Mouse (Mus musculus) cerebellum, postnatal 10 days (tissue): ENCODE measurements around the gene Nol11.
A peak's percentile ranks its signal among the peaks of the same experiment; 100 is the strongest.
"Not testable (repeated sequence)": the region's sequence is repeated elsewhere in the genome, so short reads cannot be mapped to it uniquely, and the experiment has no call there.

Experiments used
- DNase-seq, 2 experiments: peaks; one replicate each; pipeline ENCODE4 v3.0.0; 2021; ENCODE audit warnings: mixed read lengths in 2 of 2

Nol11 gene

GRCm38 (mm10) chr11:107154431-107154830 is 34.8 kb downstream of the Nol11 start:
- DNase-seq = no peak

- DNase-seq = no peak
Observed at GRCm38 (mm10) chr11:107153645-107154044, 35.5 kb downstream of the Nol11 start.

GRCm38 (mm10) chr11:107151809-107152208 is 37.4 kb downstream of the Nol11 start:
- DNase-seq = peak; percentile 20 to 24

GRCm38 (mm10) chr11:107143956-107144355 is 45.2 kb downstream of the Nol11 start:
- not testable (repeated sequence) for DNase-seq

GRCm38 (mm10) chr11:107142382-107142781 is 46.8 kb downstream of the Nol11 start:
- no peak for DNase-seq

- no peak for DNase-seq
Observed at GRCm38 (mm10) chr11:107140756-107141155, 48.4 kb downstream of the Nol11 start.

- peak; percentile 39 to 52 for DNase-seq
Observed at GRCm38 (mm10) chr11:107138633-107139032, 50.5 kb downstream of the Nol11 start.

GRCm38 (mm10) chr11:107137593-107137992 is 51.6 kb downstream of the Nol11 start:
- DNase-seq = no peak

GRCm38 (mm10) chr11:107136458-107136857 is 52.7 kb downstream of the Nol11 start:
- not testable (repeated sequence) for DNase-seq

GRCm38 (mm10) chr11:107135741-107136140 is 53.4 kb downstream of the Nol11 start:
- DNase-seq = no peak

- no peak for DNase-seq
Observed at GRCm38 (mm10) chr11:107132426-107132825, 56.8 kb downstream of the Nol11 start.

GRCm38 (mm10) chr11:107131749-107132421 is 57.3 kb downstream of the Nol11 start, which contains the start of gene Bptf:
Gene Bptf, minus strand, starts transcription at chr11:107132127.
- DNase-seq = peak; percentile 95 to 96

GRCm38 (mm10) chr11:107130879-107131748 is 58.1 kb downstream of the Nol11 start:
- peak; percentile 74 to 76 for DNase-seq

GRCm38 (mm10) chr11:107130221-107130788 is 58.9 kb downstream of the Nol11 start:
- DNase-seq = peak in 1 of 2 experiments; percentile 30

- no peak for DNase-seq
Observed at GRCm38 (mm10) chr11:107129641-107130040, 59.5 kb downstream of the Nol11 start.

GRCm38 (mm10) chr11:107126716-107127115 is 62.5 kb downstream of the Nol11 start:
- not testable (repeated sequence) for DNase-seq

- no peak for DNase-seq
Observed at GRCm38 (mm10) chr11:107125011-107125410, 64.2 kb downstream of the Nol11 start.

- DNase-seq = peak; percentile 58
Observed at GRCm38 (mm10) chr11:107124327-107124731, 64.9 kb downstream of the Nol11 start.

GRCm38 (mm10) chr11:107117789-107118188 is 71.4 kb downstream of the Nol11 start:
- DNase-seq = no peak
